Mouse (Mus musculus) midbrain, embryonic 14.5 days (tissue): ENCODE data around the gene Slc4a8. TPM values are rescaled to one million over a fixed set of nuclear protein-coding genes. Genes with fewer than 3 reads are reported as not detected.
"Not testable (repeated sequence)": the region's sequence is repeated elsewhere in the genome, so short reads cannot be mapped to it uniquely, and the experiment has no call there.

ENCODE experiments used
- ATAC-seq: fragments of 200-750 bp; cut with Nextera tagmentation; 2 replicates; pipeline ENCODE4 v1.8.0; 2017; ENCODE audit warnings: moderate number of reproducible peaks, moderate library complexity; ENCODE audit not compliant: low FRiP score, low TSS enrichment
- DNase-seq: peaks from one replicate; pipeline ENCODE4 v3.0.0-alpha.2; 2015
- H3K27ac ChIP-seq: fragments of 300-500 bp; sonication (generic); replicated peaks from 2 replicates; pipeline ENCODE4 v1.5.1; 2014; ENCODE audit warnings: mild to moderate bottlenecking, low read depth, low read length, moderate library complexity
- H3K27me3 ChIP-seq: fragments of 300-500 bp; sonication (generic); 2 replicates; pipeline ENCODE4 v1.6.1; 2014; ENCODE audit warnings: low read length, control low read depth, mixed read lengths; ENCODE audit not compliant: control insufficient read depth, insufficient read depth
- H3K36me3 ChIP-seq: fragments of 300-500 bp; sonication (generic); 2 replicates; pipeline ENCODE4 v1.6.1; 2014; ENCODE audit warnings: low read length, control low read depth; ENCODE audit not compliant: control insufficient read depth, insufficient read depth
- H3K4me1 ChIP-seq: fragments of 300-500 bp; sonication (generic); 2 replicates; pipeline ENCODE4 v1.6.1; 2014; ENCODE audit warnings: mild to moderate bottlenecking, antibody characterized with exemption, low read length, control low read depth; ENCODE audit not compliant: control insufficient read depth, insufficient read depth
- H3K4me2 ChIP-seq: fragments of 300-500 bp; sonication (generic); 2 replicates; pipeline ENCODE4 v1.6.1; 2014; ENCODE audit warnings: mild to moderate bottlenecking, low read length, moderate library complexity
- H3K4me3 ChIP-seq: fragments of 300-500 bp; sonication (generic); replicated peaks from 2 replicates; pipeline ENCODE4 v1.5.1; 2014; ENCODE audit warnings: low read depth, low read length
- H3K9ac ChIP-seq: fragments of 300-500 bp; sonication (generic); replicated peaks from 2 replicates; pipeline ENCODE4 v1.6.1; 2014; ENCODE audit warnings: mild to moderate bottlenecking, low read length, moderate library complexity
- H3K9me3 ChIP-seq: fragments of 300-500 bp; sonication (generic); 2 replicates; pipeline ENCODE4 v1.6.1; 2016; ENCODE audit warnings: low read length, control low read depth, mixed read lengths; ENCODE audit not compliant: control insufficient read depth
- WGBS: fragments of 180-500 bp; shearing (Covaris S2); extraction: QIAGEN DNeasy Blood & Tissue Kit; methylation state at CpG from one replicate; pipeline ENCODE4 v1.1.7; 2014; 5-methylcytosine and 5-hydroxymethylcytosine counted together
- polyA plus RNA-seq: library from polyadenylated mRNA; unstranded; fragments of >200 nt; fragmentation: Nextera tagmentation; extraction: Ambion mirVana; gene quantifications from 2 replicates; pipeline ENCODE4 v1.2.1, GENCODE M21; 2014

The Slc4a8 gene
- polyA plus RNA-seq, 1 experiment from 2014 or later, result 24.2 TPM

DNA sequence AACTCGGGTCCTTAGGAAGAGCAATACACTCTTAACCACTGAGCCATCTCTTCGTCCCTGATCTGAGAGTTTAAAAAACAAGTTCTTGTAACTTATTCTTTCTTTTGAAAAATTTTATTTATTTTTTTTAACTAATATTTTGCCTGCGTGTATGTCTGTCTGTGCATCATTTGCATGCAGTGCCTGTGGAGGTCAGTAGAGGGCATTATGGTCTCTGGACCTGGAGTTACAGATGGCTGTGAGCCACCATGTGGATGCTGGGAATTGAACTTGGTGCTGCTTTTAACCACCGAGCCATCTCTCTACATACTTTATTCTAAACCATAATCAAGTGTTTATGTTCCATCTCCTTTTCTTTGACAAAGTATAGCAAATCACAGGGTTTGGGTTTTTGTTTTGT is 11.1 kb downstream of the Slc4a8 start:
- H3K27me3 ChIP-seq, result no peaks in the 10 kb centered on the region
- H3K27ac ChIP-seq, result no peak overlapping the region
- DNase-seq (no peak), ATAC-seq (no peak)
- H3K9me3 ChIP-seq, result no peaks in the 10 kb centered on the region
- 93% methylated on average over 4 of the region's 4 CpGs for WGBS
- H3K36me3 ChIP-seq, result peaks cover 6% of the 10 kb centered on the region
- H3K9ac ChIP-seq, result no peak overlapping the region
- no peaks in the 10 kb centered on the region for H3K4me1 ChIP-seq
- no peak overlapping the region for H3K4me3 ChIP-seq
- H3K4me2 ChIP-seq, result no peak overlapping the region

- H3K9me3 ChIP-seq, H3K27me3 ChIP-seq, DNase-seq, H3K36me3 ChIP-seq, H3K9ac ChIP-seq, H3K4me1 ChIP-seq, H3K27ac ChIP-seq, H3K4me3 ChIP-seq, ATAC-seq, H3K4me2 ChIP-seq: not testable (repeated sequence)
- WGBS, result 96% methylated on average over 6 of the region's 6 CpGs
These were observed 12.3 kb downstream of the Slc4a8 start for GRCm38 (mm10) chr15:100773859-100774258.

GRCm38 (mm10) chr15:100775189-100776166 is 13.9 kb downstream of the Slc4a8 start:
- no peak overlapping the region for H3K9ac ChIP-seq
- no peak for DNase-seq

GRCm38 (mm10) chr15:100776424-100776823 is 14.9 kb downstream of the Slc4a8 start:
- WGBS, result 96% methylated on average over 3 of the region's 3 CpGs

More at GRCm38 (mm10) chr15:100775189-100776166, 13.9 kb downstream of the Slc4a8 start:
- Histone ChIP-seq H3K27me3 (no peaks in the 10 kb centered on the region), H3K36me3 (no peaks in the 10 kb centered on the region; the same call in 1 of the 2 replicates), H3K4me2 (no peak overlapping the region), H3K9me3 (no peaks in the 10 kb centered on the region), H3K4me3 (no peak overlapping the region), H3K4me1 (peaks cover 5% of the 10 kb centered on the region; the same call in 1 of the 2 replicates), H3K27ac (0 out of 2 replicates have a peak overlapping the region, but pooled peaks have one; percentile 5)
- no peak for ATAC-seq
- 58% methylated on average over 19 of the region's 19 CpGs for WGBS

DNA sequence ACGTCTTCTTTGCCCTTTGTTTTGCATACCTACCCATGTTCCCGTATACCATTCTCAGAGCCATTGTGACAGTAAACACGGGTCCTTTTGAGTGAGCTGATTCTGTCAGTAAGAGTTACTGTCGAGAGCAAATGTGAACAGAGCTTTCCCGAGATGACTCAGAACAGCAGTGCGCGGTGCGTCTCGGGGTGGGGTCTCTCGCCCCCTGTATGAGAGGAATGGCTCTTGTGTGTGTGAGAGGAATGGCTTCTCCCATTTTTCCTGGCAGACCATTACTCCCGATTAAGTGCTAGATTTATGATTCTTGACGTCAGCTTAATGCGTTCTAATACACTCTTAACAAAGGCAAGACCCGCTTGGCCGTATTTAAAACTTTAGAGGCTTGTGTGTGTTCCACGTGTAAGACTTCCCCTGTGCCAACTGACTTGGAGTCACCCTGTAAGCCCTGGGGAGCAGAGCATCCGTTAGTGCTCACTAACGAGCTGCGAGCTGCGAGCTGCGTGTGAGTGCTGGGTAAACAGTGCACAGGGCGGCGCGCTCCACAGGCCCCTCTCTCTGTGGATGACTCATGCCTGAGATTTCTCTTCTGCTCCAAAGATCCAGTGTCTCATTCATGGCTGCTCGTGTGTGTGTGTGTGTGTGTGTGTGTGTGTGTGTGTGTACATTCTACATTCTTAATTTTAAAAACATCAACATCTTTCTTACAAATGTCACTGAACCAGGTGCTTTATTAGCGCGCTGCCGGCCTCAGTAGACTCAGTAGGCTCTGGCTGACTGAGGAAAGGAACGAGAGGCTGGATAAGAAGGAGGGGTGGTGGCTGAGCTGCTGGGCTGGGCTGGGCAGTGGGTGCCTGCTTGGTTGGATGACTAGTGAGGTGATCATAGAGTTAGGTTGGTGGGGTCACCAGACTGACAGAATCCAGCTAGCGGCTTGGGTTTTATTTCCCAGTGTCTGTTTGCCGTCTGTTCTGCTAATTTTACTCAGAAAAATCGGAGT is 15.8 kb downstream of the Slc4a8 start:
- Histone ChIP-seq H3K27ac (0 out of 2 replicates have a peak overlapping the region, but pooled peaks have one; percentile 32), H3K36me3 (no peaks in the 10 kb centered on the region; the same call in 1 of the 2 replicates), H3K9me3 (no peaks in the 10 kb centered on the region), H3K9ac (no peak overlapping the region), H3K4me3 (no peak overlapping the region), H3K4me2 (no peak overlapping the region), H3K4me1 (peaks cover 5% of the 10 kb centered on the region; the same call in 1 of the 2 replicates), H3K27me3 (no peaks in the 10 kb centered on the region)
- 73% methylated on average over 32 of the region's 32 CpGs for WGBS
- no peak for ATAC-seq
- peak; percentile 47 for DNase-seq

More at GRCm38 (mm10) chr15:100776424-100776823, 14.9 kb downstream of the Slc4a8 start:
- Histone ChIP-seq H3K9ac (no peak overlapping the region), H3K27me3 (no peaks in the 10 kb centered on the region), H3K4me3 (no peak overlapping the region), H3K4me1 (peaks cover 5% of the 10 kb centered on the region; the same call in 1 of the 2 replicates), H3K4me2 (no peak overlapping the region), H3K9me3 (no peaks in the 10 kb centered on the region), H3K36me3 (no peaks in the 10 kb centered on the region; the same call in 1 of the 2 replicates), H3K27ac (no peak overlapping the region)
- no peak for ATAC-seq
- DNase-seq, result no peak

DNA sequence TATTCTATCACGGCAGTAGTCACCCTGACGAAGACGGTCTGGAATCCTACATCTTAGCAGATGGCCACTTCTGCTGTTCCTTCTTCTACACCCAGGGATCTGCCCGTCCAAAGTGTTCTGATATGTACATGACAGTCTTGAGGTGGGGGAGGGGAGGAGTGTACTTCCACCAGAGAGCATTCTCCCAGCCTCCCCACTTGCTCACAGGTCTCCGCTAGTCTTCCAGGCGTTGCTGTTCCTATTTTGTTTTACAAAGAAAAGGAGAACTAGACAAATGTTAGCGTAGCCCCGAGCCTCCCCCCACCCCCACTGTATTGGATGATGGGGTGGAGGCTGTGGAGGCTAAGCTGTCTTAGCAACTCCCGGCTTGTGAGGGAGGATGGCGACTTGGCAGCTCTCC is 18.3 kb downstream of the Slc4a8 start:
- no peak overlapping the region for H3K4me3 ChIP-seq
- WGBS, result 54% methylated on average over 10 of the region's 10 CpGs
- peaks cover 15% of the 10 kb centered on the region for H3K36me3 ChIP-seq
- H3K27me3 ChIP-seq, result no peaks in the 10 kb centered on the region
- DNase-seq (no peak), ATAC-seq (no peak)
- H3K9me3 ChIP-seq, result 0 out of 2 replicates have a peak, but pooled peaks cover 3% of the 10 kb centered on the region
- no peak overlapping the region for H3K9ac ChIP-seq
- no peak overlapping the region for H3K4me2 ChIP-seq
- H3K4me1 ChIP-seq, result peaks cover 5% of the 10 kb centered on the region; the same call in 1 of the 2 replicates
- H3K27ac ChIP-seq, result no peak overlapping the region

GRCm38 (mm10) chr15:100783244-100783987 is 21.9 kb downstream of the Slc4a8 start:
- no peak overlapping the region for H3K27ac ChIP-seq
- H3K4me1 ChIP-seq, result peaks cover 5% of the 10 kb centered on the region; the same call in 1 of the 2 replicates
- H3K9me3 ChIP-seq, result 0 out of 2 replicates have a peak, but pooled peaks cover 3% of the 10 kb centered on the region
- H3K27me3 ChIP-seq, result no peaks in the 10 kb centered on the region
- ATAC-seq (no peak), DNase-seq (no peak)
- no peak overlapping the region for H3K9ac ChIP-seq
- H3K4me3 ChIP-seq, result no peak overlapping the region
- peaks cover 40% of the 10 kb centered on the region for H3K36me3 ChIP-seq
- H3K4me2 ChIP-seq, result no peak overlapping the region
- 90% methylated on average over 13 of the region's 13 CpGs for WGBS
